Mouse (Mus musculus) megakaryocyte progenitor cell, adult 5-6 weeks (primary cell): ENCODE measurements at regions not wholly inside any gene's neighbourhood (a gene's known extent, or its start where the extent isn't known, plus 50 kb on each side); places are given as distances from the start of the nearest gene placed in this dataset.
"Not testable (repeated sequence)": the region's sequence is repeated elsewhere in the genome, so short reads cannot be mapped to it uniquely, and the experiment has no call there.

ENCODE experiments used
- ATAC-seq: replicated peaks from 2 replicates; pipeline ENCODE4 v1.8.0; 2016; ENCODE audit warnings: mild to moderate bottlenecking, moderate TSS enrichment, inconsistent platforms; ENCODE audit not compliant: poor library complexity

DNA sequence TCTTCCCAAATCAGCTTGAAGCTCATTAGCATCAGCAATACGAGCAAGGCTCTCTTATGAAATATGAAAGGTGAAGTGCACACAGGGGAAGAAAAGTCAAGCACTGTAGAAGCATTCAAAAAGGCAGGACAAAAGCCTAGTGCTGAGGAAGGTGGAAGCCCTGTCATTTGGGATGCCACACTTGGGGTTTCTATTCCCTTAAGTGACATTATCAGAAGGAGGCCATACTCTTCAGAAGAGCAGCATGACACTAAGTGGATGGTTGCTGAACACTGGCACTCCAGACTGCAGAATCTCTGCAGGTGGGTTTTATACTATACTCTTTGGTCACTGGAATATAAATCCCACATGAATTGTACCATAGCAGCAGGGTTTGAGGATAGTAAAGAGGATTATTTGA, 120.4 kb upstream of the Pcsk1 start:
- no peak for ATAC-seq

DNA sequence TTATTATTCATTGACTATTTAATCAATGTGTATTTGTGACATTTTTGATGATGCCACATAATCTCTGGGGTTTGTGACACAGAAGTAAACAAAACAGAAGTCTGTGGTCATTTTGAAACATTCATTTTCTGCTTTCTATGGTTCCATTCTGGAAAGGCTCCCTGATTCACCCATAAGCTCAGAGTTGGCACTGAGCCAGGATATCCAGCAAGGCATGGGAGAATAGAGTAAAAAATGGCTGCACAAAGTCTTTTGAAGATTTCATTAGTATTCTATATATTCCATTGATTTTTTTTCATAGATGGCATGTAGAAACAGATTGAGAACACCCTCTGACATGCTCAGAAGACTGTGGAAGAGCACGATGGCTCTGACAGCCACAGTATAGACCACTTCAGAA, 133.8 kb upstream of the Pcsk1 start:
- ATAC-seq, result no peak

DNA sequence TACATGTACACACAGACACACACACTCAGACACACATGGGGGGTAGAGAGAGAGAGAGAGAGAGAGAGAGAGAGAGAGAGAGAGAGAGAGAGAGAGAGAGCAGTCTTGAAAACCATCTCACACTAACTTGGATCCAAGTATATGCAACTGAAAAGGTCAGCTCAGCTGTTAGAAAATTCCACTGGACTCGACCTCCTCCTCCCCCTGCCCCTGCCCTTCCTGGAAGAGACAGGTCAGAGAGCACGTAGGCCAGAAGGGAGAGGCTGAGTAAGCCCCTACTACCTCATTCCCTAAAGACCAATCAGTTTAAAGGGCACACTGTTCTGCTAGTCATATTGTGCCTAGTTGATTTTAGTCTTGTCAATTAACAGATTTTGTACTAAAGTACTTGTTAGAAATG, 105.0 kb upstream of the Cast start:
- ATAC-seq, result not testable (repeated sequence)

DNA sequence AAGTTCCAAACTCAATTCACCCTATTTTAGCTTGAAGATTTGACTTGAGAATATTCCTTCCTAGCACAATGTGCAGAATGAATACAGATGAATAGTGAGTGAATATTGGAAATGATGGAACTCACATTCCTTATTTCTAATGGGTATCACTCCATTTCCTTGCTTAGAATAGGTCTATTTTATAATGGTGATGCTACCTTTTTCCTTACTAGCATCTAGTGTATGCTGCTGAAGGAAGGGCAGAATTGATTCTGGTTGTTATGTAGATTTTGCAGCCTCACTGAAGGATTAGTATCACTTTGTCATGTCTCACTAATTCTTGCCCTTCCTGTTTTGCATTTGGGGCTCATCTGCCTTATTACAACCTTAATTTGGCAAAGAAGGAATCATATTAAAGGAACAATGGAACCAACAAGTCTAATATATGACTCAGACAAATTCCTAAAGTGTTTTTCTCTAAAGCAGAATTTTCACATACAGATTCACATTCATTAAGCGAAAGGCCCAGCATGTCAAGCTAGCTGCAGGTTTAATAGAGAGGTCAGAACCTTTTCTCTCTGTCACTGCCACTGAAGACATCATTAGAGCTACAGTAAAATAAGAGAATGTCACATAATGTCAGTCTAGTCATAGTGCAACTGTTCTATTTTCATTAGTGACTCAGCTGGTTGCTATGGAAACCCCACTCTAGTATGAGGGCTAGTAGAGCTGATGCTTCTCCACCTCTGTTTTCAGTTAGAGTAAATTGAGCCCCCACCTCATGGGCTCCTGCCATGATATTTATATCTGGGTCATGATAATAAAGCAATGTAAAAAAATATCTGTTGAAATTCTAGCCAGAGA, 94.8 kb upstream of the Cast start:
- ATAC-seq, result no peak

DNA sequence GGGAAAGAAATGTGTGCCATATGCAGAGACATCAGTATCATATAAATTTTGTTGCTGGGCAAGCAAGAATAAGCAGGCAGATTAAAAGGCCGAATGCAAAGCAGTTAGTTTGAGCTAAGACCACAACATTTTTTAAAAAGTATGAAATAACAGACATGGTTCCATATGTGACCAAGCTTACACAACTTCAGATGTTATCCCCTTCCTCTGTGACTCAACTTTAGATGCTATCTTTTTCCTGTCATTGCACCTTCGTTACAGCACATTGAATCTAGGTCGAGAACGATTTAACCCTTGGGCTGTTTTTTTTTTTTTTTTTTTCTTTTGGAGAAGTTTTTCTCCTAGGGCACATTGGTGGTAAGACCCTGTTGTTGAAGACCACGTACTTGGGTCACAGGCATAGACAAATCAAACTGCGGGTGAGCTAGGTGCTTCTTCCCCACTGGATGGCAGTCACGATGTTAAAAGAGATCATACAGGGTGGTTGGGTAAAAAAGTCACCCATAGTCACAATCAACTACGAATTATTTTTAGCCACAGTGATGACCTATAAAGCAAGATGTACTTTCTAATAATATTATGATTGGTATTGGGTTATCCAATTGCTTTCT, 81.4 kb upstream of the Cast start:
- ATAC-seq, result peak; percentile 61

DNA sequence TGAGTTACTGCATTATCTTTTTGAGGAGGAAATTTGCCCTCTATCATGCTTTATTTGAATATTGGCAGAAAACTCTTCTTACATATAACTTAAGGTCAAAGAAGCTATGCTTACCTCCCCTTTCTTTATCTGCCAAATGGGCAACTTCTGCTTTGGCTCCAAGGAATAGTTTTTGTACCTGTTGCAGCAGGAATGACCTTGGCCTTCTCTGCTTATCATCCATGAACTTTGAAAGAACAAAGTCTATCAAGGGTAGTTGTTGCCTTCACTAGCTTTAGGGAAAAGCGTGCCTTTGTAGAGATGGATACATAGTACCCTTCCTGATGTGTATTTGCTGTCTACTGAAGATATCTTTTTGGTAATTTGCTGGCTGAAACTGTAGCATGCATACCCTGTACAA, 59.1 kb upstream of the Cast start:
- no peak for ATAC-seq

DNA sequence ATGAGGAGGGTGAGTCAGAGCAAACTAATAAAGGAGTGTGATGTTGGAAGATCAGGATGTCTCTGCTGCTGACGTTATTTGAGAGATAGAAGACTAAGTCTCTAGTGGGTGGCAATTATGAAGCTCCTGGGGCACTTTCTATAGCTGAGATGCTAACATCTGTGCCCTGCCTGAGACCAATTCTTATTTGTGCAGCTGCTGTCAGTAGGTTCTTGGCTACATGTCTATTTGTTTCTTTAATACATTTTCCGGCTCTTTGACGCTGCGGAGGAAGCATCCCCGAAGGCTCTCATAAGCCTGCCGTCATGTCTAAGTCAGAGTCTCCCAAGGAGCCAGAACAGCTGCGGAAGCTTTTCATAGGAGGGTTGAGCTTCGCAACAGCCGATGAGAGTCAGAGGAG, 55.4 kb upstream of the Cast start:
- ATAC-seq, result no peak

DNA sequence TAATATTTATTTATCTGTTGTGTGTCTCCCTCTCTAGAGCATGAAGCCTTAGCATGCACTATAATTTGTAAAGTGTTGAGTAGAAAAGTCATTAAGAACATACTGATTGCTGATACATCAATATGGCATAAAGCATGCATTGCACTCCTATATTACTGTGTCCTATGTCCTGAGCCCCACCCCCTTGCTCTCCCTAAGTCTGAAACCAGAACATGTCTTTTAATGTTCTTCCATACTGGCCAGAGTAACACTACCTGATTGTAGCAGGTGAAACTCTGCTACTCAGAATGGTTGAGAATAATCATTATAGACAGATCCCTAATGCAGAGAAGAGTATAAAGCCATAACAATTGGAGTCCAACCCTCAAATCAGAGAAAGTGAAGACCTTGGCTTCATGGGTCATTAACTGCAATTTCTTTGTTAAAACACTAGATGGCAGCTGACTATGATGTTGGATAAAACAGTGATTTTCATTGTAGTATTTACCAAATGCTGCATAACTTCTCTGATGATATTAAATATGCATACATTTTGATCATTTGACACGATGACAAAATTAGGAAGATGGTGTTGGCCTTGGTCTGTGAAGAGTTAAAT, 52.9 kb upstream of the Cast start:
- ATAC-seq, result peak; percentile 77
